Mouse (Mus musculus): ENCODE results near the gene Gm13420.
"Not testable (repeated sequence)": the region's sequence is repeated elsewhere in the genome, so short reads cannot be mapped to it uniquely, and the experiment has no call there.

The Gm13420 gene

DNA sequence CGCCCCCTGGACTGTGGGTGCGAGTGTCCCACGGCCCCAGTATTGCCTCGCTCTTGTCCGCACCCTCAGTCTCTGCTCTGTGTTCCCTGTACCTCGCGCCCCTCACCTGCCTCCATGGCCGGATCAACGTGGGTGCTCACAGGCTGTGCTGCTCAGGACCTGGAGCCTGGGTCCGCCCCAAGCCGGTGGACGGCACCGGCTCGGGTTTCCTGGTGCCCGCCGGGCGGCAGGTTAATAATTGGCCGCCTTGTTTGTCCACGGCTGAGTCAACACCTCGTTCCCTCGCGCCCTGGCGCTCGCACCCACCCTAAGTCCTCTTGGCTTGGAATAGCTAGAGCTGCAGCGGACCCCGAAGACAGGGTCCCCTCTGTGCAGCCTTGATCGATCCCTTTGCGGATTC is at the start of gene Gm13420:
Gene Gm13420 (minus strand): TSS at position 189 of the 400 bp plus-strand sequence.
- DNase-seq (ENCODE audit: low read depth, low spot score) = no peak

GRCm38 (mm10) chr2:29792772-29793487 is 41.4 kb upstream of the Gm13420 start:
- no peak for DNase-seq (ENCODE audit: low read depth, low spot score)

DNA sequence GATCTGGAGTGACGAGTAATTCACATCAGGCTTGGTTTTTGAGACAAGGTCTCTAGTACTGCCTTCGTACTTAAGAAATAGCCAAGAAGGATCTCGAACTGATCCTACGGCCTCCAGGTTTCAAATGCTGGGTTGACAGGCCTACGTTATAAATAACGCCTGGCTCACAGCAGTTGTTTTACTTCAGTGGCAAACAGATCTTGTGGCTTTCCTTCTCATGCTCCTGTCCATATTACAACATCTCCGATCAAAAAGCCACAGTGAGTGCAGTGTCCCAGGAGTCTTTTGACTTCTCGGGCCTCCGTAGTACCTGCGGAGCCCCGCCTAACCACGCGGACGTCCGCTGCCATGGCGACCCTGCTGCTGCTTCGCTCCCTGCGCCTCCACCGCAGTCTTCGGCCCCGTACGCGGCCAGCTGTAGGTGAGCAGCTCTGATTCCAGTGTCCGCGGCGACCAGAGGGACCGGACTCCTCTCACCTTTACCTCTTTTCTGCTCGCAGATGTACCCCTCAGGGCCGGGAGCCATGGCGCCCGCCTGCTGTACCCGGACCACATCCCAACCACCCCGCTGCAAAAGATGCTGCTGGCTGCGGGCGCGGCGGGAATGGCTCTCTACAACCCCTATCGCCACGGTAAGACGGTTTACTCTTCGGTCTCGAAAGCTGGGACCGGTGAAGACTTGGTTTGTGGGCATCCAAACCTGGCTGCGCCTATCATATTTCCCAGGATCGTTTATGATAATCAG is 36.6 kb upstream of the Gm13420 start, which contains the start of gene Trub2:
Gene Trub2 (minus strand): TSS at position 566 of the 745 bp plus-strand sequence.
- DNase-seq (ENCODE audit: low read depth, low spot score) = peak; percentile 92

GRCm38 (mm10) chr2:29787104-29787917 is 35.8 kb upstream of the Gm13420 start, which contains the start of gene Coq4:
Gene Coq4, plus strand, starts transcription at chr2:29787493.
- DNase-seq (ENCODE audit: low read depth, low spot score) = peak; percentile 95

DNA sequence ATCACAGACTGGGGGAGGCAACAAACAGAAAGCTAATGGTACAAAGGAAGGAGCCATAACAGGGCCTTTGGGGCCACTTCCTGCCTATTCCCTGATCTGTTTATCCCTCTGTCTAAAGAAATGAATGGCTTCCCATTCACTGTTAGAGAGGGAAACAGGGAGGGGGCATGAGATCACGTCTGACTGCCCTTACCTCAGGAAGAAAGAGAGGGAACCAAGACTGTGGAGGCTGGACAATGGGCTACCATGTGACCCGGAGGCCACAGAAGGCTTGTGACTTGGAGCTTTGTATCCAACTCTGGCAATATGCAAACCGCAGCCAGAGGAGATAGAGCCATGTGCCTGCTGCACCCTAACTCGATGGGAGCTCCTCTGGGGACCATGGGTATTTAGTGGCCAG is 32.8 kb upstream of the Gm13420 start:
- no peak for DNase-seq (ENCODE audit: low read depth, low spot score)

DNA sequence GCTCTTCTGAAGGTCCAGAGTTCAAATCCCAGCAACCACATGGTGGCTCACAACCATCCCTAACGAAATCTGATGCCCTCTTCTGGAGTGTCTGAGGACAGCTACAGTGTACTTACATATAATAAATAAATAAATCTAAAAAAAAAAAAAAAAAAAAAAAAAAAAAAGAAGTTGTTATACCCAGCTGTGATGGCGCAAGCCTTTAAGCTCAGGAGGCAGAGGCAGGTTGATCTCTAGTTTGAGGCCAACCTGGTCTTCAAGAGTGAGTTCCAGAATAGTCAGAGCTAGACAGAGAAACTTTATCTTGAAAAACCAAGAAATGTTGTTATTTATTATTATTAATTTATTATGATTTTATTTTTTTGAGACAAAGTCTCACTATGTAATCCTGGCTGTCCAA is 29.8 kb upstream of the Gm13420 start:
- DNase-seq (ENCODE audit: low read depth, low spot score) = not testable (repeated sequence)

- DNase-seq (ENCODE audit: low read depth, low spot score) = no peak
Measured at GRCm38 (mm10) chr2:29773323-29773722, 21.8 kb upstream of the Gm13420 start.

- DNase-seq (ENCODE audit: low read depth, low spot score) = no peak
Measured at GRCm38 (mm10) chr2:29771611-29772461, 20.4 kb upstream of the Gm13420 start.

DNA sequence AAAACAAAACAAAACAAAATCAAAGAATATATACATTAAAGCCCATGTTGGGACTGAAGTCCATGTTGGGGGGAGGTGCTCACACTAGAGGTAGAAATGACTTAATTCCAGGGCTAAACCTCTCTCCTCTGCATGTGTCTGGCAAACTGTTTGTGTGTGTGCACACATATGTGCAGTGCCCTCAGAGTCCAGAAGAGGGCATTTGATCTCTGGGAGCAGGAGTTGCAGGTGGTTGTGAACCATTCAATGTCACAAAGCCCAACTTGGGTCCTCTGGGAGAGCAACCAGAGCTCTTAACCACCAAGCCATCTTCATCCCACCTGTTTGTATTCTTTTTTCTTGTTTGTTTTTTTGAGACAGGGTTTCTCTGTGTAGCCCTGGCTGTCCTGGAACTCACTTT is 18.7 kb upstream of the Gm13420 start:
- peak; percentile 39 for DNase-seq (ENCODE audit: low read depth, low spot score)

DNA sequence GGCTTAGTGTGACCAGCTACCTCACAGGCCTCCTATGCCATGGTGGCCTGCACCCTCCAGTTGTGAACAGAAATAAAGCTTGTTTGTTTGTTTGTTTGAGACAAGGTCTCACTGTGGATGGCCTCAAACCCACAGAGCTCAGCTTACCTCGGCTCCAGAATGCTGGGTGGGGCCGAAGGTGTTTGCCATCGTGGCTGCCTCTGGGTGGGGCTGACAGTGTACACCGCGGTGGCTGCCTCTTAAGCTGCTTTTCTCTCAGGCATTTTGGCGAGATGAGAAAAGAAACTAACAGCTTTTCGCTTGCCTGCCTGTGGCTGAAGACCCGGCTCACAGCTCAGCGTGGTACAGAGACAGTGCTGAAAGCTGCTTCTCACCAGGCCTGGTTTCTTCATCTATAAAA is 17.4 kb upstream of the Gm13420 start:
- no peak for DNase-seq (ENCODE audit: low read depth, low spot score)

- no peak for DNase-seq (ENCODE audit: low read depth, low spot score)
Measured at GRCm38 (mm10) chr2:29767976-29768709, 16.7 kb upstream of the Gm13420 start.

- peak; percentile 64 for DNase-seq (ENCODE audit: low read depth, low spot score)
Measured at GRCm38 (mm10) chr2:29764831-29765230, 13.3 kb upstream of the Gm13420 start.

GRCm38 (mm10) chr2:29755693-29756092 is 4.2 kb upstream of the Gm13420 start:
- peak; percentile 38 for DNase-seq (ENCODE audit: low read depth, low spot score)

DNA sequence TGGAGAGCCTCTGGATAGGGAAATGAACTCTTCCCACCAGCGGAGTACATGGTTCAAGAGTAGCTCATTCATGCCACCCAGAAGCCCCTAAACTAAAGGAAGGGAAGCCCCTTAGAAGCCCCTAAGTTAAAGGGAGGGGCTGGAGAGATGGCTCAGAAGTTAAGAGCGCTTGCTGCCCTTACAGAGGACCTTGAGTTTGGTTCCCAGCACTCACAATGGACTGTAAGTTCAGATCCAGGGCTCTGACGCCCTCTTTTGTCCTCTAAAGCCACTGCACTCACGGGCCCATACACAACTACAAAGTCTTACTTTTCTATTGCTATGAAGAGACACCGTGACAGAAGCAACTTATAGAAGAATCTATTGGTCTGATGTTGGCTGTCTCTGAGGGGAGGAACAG is 912 bp upstream of the Gm13420 start:
- no peak for DNase-seq (ENCODE audit: low read depth, low spot score)

- no peak for DNase-seq (ENCODE audit: low read depth, low spot score)
Measured at GRCm38 (mm10) chr2:29748499-29748898, 3.0 kb downstream of the Gm13420 start.

DNA sequence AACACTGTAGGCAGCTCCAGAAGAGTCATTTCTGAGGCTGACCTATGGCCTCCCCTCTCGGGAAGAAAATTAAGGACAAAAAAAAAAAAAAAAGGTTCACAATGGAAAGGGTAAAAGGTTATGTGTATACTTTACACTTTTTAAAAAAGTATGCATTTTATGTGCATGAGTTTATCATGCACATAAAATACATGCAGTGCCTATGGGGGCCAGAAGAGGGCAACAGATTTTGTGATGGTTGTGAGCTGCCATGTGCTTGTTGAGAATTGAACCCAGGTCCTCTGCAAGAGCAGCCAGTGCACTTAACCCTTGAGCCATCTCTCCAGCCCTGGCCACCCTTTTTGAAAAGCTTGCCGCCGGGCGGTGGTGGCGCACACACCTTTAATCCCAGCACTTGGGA is 3.6 kb downstream of the Gm13420 start:
- DNase-seq (ENCODE audit: low read depth, low spot score) = peak; percentile 56

GRCm38 (mm10) chr2:29747188-29747782 is 4.2 kb downstream of the Gm13420 start:
- DNase-seq (ENCODE audit: low read depth, low spot score) = no peak

DNA sequence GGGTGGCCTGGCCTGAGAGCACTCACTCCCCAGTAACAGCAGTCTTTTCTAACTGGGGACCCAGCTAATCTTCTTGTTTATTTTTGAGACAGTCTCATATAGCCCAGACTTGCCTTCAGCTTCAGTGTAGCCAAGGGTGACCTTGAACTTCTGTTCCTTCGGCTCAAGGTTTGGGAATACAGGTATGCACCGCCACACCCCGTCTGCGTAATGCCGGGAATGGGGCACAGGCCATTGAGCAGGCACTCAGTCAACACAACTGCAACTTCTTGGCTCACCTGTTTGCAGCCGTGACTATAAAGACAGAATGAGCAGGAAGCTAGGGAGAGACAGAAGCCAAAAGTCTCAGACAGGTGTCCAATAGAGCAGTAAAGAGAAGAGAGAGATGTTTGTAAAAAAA is 7.2 kb downstream of the Gm13420 start:
- no peak for DNase-seq (ENCODE audit: low read depth, low spot score)

GRCm38 (mm10) chr2:29741207-29741606 is 10.3 kb downstream of the Gm13420 start:
- DNase-seq (ENCODE audit: low read depth, low spot score) = no peak

DNA sequence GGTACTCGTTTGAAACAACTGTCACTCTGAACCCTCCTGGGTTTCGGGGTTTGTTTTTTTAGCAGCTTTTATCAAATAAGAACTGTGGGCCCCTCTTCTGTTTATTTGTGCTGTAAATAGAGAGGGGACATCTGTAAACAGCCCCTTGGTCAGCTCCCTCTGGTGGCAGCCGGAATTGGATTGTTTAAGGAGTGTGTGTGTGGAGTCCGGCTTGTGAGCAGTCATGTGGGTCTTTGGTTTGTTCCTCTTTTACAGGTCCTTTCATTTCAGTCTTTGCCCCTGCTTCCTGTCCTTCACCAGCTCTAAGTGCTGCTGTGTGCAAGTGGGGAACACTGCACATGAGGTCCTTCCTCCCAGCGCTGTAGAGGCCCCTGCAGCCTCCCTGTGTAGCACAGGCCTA is 12.1 kb downstream of the Gm13420 start:
- peak; percentile 89 for DNase-seq (ENCODE audit: low read depth, low spot score)

Data from A20 (cell line).